Mouse (Mus musculus) hematopoietic stem cell, adult 5-6 weeks (primary cell): Measurements from ENCODE around the gene Klk1b1. TPM values are rescaled to one million over a fixed set of nuclear protein-coding genes. Genes with fewer than 3 reads are reported as not detected.
"Not testable (repeated sequence)": the region's sequence is repeated elsewhere in the genome, so short reads cannot be mapped to it uniquely, and the experiment has no call there.

ENCODE experiments used
- ATAC-seq, 2 experiments: fragments of 125-278 bp in 1 of 2; replicated peaks in 1 of 2; 2 replicates each; pipeline ENCODE4 v1.8.0; 2016 to 2017; ENCODE audit warnings: inconsistent platforms in 2 of 2, mild to moderate bottlenecking in 2 of 2, moderate number of reproducible peaks in 2 of 2, low read depth in 1 of 2, moderate TSS enrichment in 1 of 2; ENCODE audit not compliant: low FRiP score in 2 of 2, poor library complexity in 2 of 2, severe bottlenecking in 2 of 2, insufficient read depth in 1 of 2, low TSS enrichment in 1 of 2
- total RNA-seq: library from RNA; stranded (forward); fragments of 172-1452, 232-1000 nt; gene quantifications from 2 replicates; pipeline ENCODE4 v1.2.3, GENCODE M21; 2017

Gene Klk1b1
- total RNA-seq, 1 experiment from 2014 or later, result not detected

GRCm38 (mm10) chr7:43967612-43968011 is 1.1 kb downstream of the Klk1b1 start:
- no peak for ATAC-seq

- ATAC-seq, result not testable (repeated sequence)
These were observed 9.2 kb downstream of the Klk1b1 start, which contains the start of gene Klk1b9 for GRCm38 (mm10) chr7:43975761-43976160. Klk1b9 (plus strand) TSS chr7:43976061.

GRCm38 (mm10) chr7:43985657-43986056 is 19.1 kb downstream of the Klk1b1 start:
- no peak for ATAC-seq

- ATAC-seq, result not testable (repeated sequence)
These were observed 28.3 kb downstream of the Klk1b1 start for GRCm38 (mm10) chr7:43994821-43995220.

GRCm38 (mm10) chr7:43995577-43995976 is 29.0 kb downstream of the Klk1b1 start, which contains the start of gene Klk1b11:
Klk1b11 (plus strand) TSS chr7:43995877.
- not testable (repeated sequence) for ATAC-seq

- no peak for ATAC-seq
These were observed 38.3 kb downstream of the Klk1b1 start for GRCm38 (mm10) chr7:44004847-44005246.

GRCm38 (mm10) chr7:44011868-44012267 is 45.3 kb downstream of the Klk1b1 start, which contains the start of gene Klk1b26:
Klk1b26 (plus strand) TSS chr7:44012168.
- not testable (repeated sequence) for ATAC-seq

GRCm38 (mm10) chr7:44014666-44015065 is 48.1 kb downstream of the Klk1b1 start:
- ATAC-seq, result not testable (repeated sequence)

GRCm38 (mm10) chr7:44015071-44015470 is 48.5 kb downstream of the Klk1b1 start:
- ATAC-seq, result no peak

Other genes starting within 250 kb of the Klk1b1 start
- not detected in 2 replicates for gene Klk12, start 197.9 kb upstream of the Klk1b1 start, total RNA-seq
- not detected in 2 replicates for gene Klk11, start 192.1 kb upstream of the Klk1b1 start, total RNA-seq
- gene Klk10, start 185.7 kb upstream of the Klk1b1 start, total RNA-seq, result not detected in 2 replicates
- not detected in 2 replicates for gene Klk9, start 174.9 kb upstream of the Klk1b1 start, total RNA-seq
- 45.1 and 49.5 TPM in 2 replicates for gene Klk8, start 169.2 kb upstream of the Klk1b1 start, total RNA-seq
- gene Klk7, start 155.5 kb upstream of the Klk1b1 start, total RNA-seq, result 0.10 TPM in 1 of 2 replicates, not detected in the other
- not detected in 2 replicates for gene Klk6, start 142.3 kb upstream of the Klk1b1 start, total RNA-seq
- not detected in 2 replicates for gene Klk5, start 124.8 kb upstream of the Klk1b1 start, total RNA-seq
- not detected in 2 replicates for gene Klk4, start 85.6 kb upstream of the Klk1b1 start, total RNA-seq
- gene Klk15, start 33.0 kb upstream of the Klk1b1 start, total RNA-seq, result not detected in 2 replicates
- not detected in 2 replicates for gene Klk1b8, start 16.1 kb upstream of the Klk1b1 start, total RNA-seq
- not detected in 2 replicates for gene Klk1b9, start 9.3 kb downstream of the Klk1b1 start, total RNA-seq
- gene Klk1b11, start 29.1 kb downstream of the Klk1b1 start, total RNA-seq, result not detected in 2 replicates
- not detected in 2 replicates for gene Klk1b26, start 45.4 kb downstream of the Klk1b1 start, total RNA-seq
- gene Klk1b27, start 85.5 kb downstream of the Klk1b1 start, total RNA-seq, result not detected in 2 replicates
- not detected in 2 replicates for gene Klk1b21, start 135.6 kb downstream of the Klk1b1 start, total RNA-seq
- not detected in 2 replicates for gene Klk1b22, start 145.9 kb downstream of the Klk1b1 start, total RNA-seq
- not detected in 2 replicates for gene Klk1b16, start 170.0 kb downstream of the Klk1b1 start, total RNA-seq
- not detected in 2 replicates for gene Klk1b24, start 221.5 kb downstream of the Klk1b1 start, total RNA-seq
- not detected in 2 replicates for gene Klk1b3, start 231.4 kb downstream of the Klk1b1 start, total RNA-seq
- gene Klk1b4, start 240.7 kb downstream of the Klk1b1 start, total RNA-seq, result not detected in 2 replicates
- gene Klk1b5, start 249.2 kb downstream of the Klk1b1 start, total RNA-seq, result not detected in 2 replicates